Mouse (Mus musculus): ENCODE measurements around the gene Pax3. TPM values are rescaled to one million over a fixed set of nuclear protein-coding genes. Genes with fewer than 3 reads are reported as not detected.

Gene Pax3
- polyA plus RNA-seq, 1 experiment = 6.4 TPM

DNA sequence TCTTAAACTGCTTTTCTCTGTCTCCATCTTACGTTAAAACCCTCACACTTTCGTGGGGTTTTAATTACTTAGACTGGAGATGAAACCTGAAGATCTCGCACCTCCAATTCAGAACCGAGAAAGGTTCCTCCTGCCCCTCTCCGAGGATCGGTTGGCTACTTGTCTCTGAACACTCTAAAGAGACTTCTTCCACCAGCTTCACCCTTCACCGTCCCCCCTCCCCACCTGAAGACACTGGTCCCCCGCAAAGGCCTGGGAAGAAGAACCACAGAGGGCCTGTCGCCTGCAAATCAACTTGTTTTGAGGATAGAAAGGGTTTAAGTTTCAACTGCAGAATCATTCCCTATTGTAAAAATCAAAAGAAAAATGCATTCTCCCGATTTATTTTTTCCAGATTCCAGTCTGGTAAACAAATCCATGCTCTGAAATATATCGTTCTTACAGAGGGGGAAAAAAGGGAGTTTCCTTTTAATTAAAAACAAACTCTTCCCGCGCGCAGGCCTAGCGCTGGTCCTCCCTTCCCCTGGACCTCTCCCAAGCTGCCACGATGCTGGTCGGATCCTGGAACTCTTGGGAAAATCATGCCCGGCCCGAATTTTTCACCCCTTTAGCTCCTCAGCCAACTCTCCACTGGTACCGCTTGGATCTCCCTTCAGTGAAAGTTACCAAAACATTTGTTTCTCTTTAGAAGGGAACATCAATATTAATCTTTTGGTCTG, 4.0 kb downstream of the Pax3 start:
- no peak overlapping the region for H3K27ac ChIP-seq (ENCODE audit: insufficient read depth, low read length)
- H3K4me1 ChIP-seq (ENCODE audit: control insufficient read depth, insufficient read depth, low read length) = 0 out of 2 replicates have a peak, but pooled peaks cover 3% of the 10 kb centered on the region
- H3K4me3 ChIP-seq (ENCODE audit: insufficient read depth, low read length) = peak overlapping the region; percentile 25; the same call in 1 of the 2 replicates

DNA sequence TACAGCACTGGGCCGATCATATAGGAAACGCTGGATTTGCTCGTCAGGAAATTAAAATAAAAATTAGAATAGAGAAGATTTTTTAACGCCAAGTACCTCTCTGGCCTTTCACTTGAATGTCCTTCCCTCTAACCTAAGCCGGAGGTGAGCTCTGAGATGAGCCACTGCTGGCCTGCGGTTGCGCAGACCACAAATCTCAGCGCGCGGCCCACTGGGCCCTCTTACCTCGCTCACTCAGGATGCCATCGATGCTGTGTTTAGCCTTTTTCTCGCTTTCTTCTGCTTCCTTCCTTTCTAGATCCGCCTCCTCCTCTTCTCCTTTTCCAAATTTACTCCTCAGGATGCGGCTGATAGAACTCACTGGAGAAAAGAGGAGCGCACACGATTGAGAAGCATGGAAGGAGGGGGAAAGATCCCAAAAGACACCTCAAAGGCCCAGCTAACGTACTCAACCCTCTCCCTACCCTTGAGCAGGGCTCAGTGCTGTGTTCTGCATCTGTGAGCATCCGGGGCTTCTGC, 4.7 kb downstream of the Pax3 start:
- peak overlapping the region; percentile 25; the same call in 1 of the 2 replicates for H3K4me3 ChIP-seq (ENCODE audit: insufficient read depth, low read length)

More for the DNA sequence above, 4.0 kb downstream of the Pax3 start:
- TF ChIP-seq CTCF (IDR thresholded peaks at IDR 0.05; ENCODE audit: borderline replicate concordance, insufficient read depth, low read length) (no peak), POLR2A (IDR thresholded peaks at IDR 0.05; ENCODE audit: low read depth, low read length) (no peak)

DNA sequence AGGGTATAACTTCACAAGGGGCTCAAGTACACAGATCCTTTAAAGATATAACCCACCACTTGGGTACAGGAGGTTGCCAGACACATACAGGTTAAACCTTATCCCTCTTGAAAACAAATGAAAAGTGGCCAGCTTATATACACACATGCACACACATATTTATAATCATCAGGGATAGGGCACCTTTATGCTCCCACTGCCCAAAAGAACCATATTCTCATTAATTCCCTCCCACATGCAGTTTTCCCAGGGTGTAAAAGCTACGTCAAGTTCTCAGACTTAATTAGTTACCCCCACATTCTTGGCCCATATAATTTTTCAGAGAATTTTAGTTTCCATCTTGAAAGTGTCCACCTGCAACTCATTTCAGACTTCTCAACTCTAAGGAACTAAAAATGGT, 5.2 kb downstream of the Pax3 start:
- Histone ChIP-seq H3K27ac (ENCODE audit: insufficient read depth, low read length) (no peak overlapping the region), H3K4me3 (ENCODE audit: insufficient read depth, low read length) (no peak overlapping the region), H3K4me1 (ENCODE audit: control insufficient read depth, insufficient read depth, low read length) (0 out of 2 replicates have a peak, but pooled peaks cover 3% of the 10 kb centered on the region)
- no peak for TF ChIP-seq CTCF (IDR thresholded peaks at IDR 0.05; ENCODE audit: borderline replicate concordance, insufficient read depth, low read length)
- TF ChIP-seq POLR2A (IDR thresholded peaks at IDR 0.05; ENCODE audit: low read depth, low read length) = no peak

More for the DNA sequence above, 4.7 kb downstream of the Pax3 start:
- Histone ChIP-seq H3K27ac (ENCODE audit: insufficient read depth, low read length) (no peak overlapping the region), H3K4me1 (ENCODE audit: control insufficient read depth, insufficient read depth, low read length) (0 out of 2 replicates have a peak, but pooled peaks cover 3% of the 10 kb centered on the region)
- TF ChIP-seq POLR2A (IDR thresholded peaks at IDR 0.05; ENCODE audit: low read depth, low read length) (no peak), CTCF (IDR thresholded peaks at IDR 0.05; ENCODE audit: borderline replicate concordance, insufficient read depth, low read length) (no peak)

DNA sequence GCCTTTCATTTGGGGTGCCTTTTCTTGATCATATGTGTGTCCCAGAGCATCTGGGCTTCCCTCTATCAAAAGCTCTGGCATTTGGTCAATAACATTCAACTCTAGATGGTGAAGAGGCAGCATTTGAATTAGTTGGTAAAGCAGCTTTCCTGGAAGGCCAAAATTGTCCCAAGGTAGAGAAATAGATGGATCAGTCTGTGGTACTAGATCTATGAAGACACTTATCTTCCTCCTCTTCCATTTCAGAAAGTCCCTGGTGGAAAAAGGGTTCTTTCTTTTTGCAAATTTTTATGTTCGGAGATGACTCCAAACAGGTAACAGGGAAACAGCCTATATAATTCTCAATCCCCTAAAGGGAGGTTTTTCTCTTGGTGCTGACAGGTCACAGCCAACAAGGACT, 5.6 kb downstream of the Pax3 start:
- H3K27ac ChIP-seq (ENCODE audit: insufficient read depth, low read length) = no peak overlapping the region

DNA sequence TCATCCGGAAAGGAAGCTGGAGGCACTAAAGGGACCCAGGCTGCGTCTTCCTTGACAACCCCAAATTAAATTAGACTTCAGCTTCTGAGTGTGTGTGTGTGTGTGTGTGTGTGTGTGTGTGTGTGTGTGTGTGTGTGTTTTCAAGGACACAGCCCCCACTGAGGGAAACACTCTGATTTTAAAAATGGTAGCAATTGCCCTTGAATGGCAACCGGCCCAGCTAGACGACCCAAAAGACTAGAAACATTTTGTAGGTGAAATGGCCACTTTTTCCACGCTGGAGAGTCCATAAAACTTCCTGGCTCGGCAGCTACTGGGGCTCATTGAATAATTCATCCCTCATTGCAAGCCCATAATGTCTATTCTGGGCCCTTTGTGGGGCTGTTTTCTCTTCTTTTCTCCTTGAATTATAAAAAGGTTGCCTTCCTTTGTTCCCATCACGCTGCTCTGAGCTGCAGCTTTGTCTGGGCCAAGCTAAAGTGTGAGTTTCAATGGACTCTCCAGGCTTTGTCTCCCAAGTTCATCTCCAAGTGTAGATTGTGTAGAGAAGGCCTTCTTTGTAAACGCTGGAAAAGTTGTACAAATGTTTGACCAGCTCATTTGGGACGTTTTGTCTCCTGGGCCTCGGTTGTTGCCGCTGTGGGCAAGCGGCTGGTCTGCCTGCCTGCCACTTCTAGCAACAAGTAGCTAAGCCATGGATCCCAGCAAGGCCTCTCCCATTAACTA, 6.4 kb downstream of the Pax3 start:
- Histone ChIP-seq H3K4me1 (ENCODE audit: control insufficient read depth, insufficient read depth, low read length) (0 out of 2 replicates have a peak, but pooled peaks cover 3% of the 10 kb centered on the region), H3K4me3 (ENCODE audit: insufficient read depth, low read length) (no peak overlapping the region), H3K27ac (ENCODE audit: insufficient read depth, low read length) (peak overlapping the region; percentile 14; the same call in 1 of the 2 replicates)
- TF ChIP-seq CTCF (IDR thresholded peaks at IDR 0.05; ENCODE audit: borderline replicate concordance, insufficient read depth, low read length) (no peak), POLR2A (IDR thresholded peaks at IDR 0.05; ENCODE audit: low read depth, low read length) (no peak)

More for the DNA sequence above, 5.6 kb downstream of the Pax3 start:
- H3K4me3 ChIP-seq (ENCODE audit: insufficient read depth, low read length) = no peak overlapping the region
- TF ChIP-seq POLR2A (IDR thresholded peaks at IDR 0.05; ENCODE audit: low read depth, low read length) (no peak), CTCF (IDR thresholded peaks at IDR 0.05; ENCODE audit: borderline replicate concordance, insufficient read depth, low read length) (no peak)
- H3K4me1 ChIP-seq (ENCODE audit: control insufficient read depth, insufficient read depth, low read length) = 0 out of 2 replicates have a peak, but pooled peaks cover 3% of the 10 kb centered on the region

DNA sequence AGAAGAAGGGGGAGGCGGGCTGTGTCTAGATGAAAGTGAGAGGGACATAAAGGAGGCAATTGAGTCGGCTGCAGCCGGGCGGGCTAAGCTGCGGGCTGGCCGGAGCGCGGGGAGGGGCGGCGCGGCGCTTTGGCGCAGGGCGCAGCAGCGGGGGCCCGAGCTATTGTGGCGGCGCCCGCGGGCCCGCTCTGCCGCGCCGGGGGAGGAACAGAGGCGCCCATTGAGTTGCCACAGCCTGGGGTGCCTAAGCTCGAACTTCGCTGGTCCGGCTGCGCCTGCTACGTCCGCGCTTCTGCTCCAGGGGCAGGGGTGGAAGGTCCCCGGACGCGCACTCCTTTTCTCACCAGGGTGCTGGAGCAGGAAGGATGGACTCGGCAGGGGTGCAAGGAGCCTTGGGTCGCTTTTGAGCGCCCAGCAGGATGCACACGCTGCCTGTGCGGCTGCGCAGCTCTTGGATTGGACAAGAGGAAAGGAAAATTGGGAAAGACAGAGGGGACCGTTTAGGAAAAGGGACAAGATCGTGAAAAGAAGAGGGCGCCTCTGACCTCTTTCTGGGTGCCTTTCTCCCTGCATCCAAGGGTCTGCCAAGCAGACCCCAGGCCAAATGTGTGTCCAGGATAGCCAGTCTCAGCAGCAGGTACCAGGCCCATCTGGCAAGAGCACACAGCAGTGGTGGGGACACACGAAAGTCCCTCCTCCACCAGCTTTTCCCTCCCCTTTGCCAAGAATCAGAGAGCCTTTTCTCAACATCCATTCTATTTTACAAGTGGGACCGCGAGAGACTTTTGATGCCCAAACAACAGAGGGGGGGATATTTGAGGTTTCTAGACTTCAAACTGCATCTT, 7.2 kb downstream of the Pax3 start:
- 0 out of 2 replicates have a peak, but pooled peaks cover 3% of the 10 kb centered on the region for H3K4me1 ChIP-seq (ENCODE audit: control insufficient read depth, insufficient read depth, low read length)
- H3K4me3 ChIP-seq (ENCODE audit: insufficient read depth, low read length) = peak overlapping the region; percentile 36
- H3K27ac ChIP-seq (ENCODE audit: insufficient read depth, low read length) = peak overlapping the region; percentile 14; the same call in 1 of the 2 replicates
- TF ChIP-seq POLR2A (IDR thresholded peaks at IDR 0.05; ENCODE audit: low read depth, low read length) = no peak
- TF ChIP-seq CTCF (IDR thresholded peaks at IDR 0.05; ENCODE audit: borderline replicate concordance, insufficient read depth, low read length) = no peak

DNA sequence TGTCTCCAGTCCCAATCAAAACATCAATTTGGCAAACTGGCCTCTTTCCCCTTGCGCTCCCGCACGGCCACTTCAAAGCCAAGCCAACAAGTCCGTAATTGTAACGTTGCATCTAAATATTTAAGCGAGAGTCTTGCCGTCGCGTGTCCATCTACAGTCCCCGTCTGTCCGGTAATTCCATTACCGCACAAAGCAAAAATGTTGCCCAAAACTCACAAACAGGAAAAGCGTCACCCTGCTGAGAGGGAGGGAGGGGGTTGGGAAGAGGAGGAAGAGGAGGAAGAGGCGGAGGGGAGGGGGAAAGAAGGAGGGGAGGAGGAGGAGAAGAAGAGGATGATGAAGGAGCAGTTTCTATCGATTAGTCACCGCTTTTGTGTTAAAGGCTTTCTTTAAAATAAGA, 7.9 kb downstream of the Pax3 start:
- H3K4me3 ChIP-seq (ENCODE audit: insufficient read depth, low read length) = peak overlapping the region; percentile 36; the same call in 1 of the 2 replicates
- TF ChIP-seq CTCF (IDR thresholded peaks at IDR 0.05; ENCODE audit: borderline replicate concordance, insufficient read depth, low read length) = no peak
- TF ChIP-seq POLR2A (IDR thresholded peaks at IDR 0.05; ENCODE audit: low read depth, low read length) = no peak
- H3K4me1 ChIP-seq (ENCODE audit: control insufficient read depth, insufficient read depth, low read length) = 0 out of 2 replicates have a peak, but pooled peaks cover 3% of the 10 kb centered on the region
- no peak overlapping the region for H3K27ac ChIP-seq (ENCODE audit: insufficient read depth, low read length)

DNA sequence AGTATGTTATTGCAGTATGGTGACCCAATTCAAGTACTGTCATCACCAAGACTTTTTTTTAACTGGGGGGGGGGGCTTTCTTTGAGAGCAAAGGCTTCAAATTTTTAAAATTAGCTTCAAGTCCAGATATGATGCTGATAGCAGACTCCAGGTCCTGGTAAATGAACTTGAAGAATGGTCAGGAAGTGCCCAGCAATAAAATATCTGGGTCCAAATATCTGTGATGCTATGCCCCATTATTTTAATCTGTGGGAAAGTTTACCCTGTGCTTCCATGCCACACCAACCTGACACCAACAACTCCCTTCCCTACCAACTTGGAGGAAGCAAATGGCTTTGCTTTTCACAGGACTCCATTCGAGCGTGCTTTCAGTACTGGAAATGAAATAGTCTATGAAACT, 8.6 kb downstream of the Pax3 start:
- H3K27ac ChIP-seq (ENCODE audit: insufficient read depth, low read length) = no peak overlapping the region
- H3K4me3 ChIP-seq (ENCODE audit: insufficient read depth, low read length) = no peak overlapping the region
- TF ChIP-seq CTCF (IDR thresholded peaks at IDR 0.05; ENCODE audit: borderline replicate concordance, insufficient read depth, low read length) (no peak), POLR2A (IDR thresholded peaks at IDR 0.05; ENCODE audit: low read depth, low read length) (no peak)
- H3K4me1 ChIP-seq (ENCODE audit: control insufficient read depth, insufficient read depth, low read length) = 0 out of 2 replicates have a peak, but pooled peaks cover 3% of the 10 kb centered on the region

DNA sequence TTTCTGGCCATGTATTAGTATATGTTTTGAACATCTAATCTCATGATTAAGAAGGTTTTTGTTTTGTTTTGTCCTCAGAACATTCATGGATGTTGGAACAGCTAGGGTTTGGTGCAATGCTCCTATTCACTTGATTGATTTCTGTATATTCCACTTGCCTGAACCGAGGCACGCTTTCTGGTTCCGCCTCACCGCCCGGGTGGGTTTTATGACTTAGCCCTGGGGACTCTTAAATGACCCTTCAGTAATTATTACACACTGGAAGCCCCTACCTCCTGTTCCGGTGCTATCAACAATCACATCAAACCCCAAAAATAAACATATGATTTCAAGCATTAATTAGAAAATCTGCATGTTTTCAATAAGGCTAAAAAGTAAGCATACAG, 9.2 kb downstream of the Pax3 start:
- Histone ChIP-seq H3K27ac (ENCODE audit: insufficient read depth, low read length) (no peak overlapping the region), H3K4me3 (ENCODE audit: insufficient read depth, low read length) (no peak overlapping the region), H3K4me1 (ENCODE audit: control insufficient read depth, insufficient read depth, low read length) (0 out of 2 replicates have a peak, but pooled peaks cover 3% of the 10 kb centered on the region)
- no peak for TF ChIP-seq POLR2A (IDR thresholded peaks at IDR 0.05; ENCODE audit: low read depth, low read length)
- no peak for TF ChIP-seq CTCF (IDR thresholded peaks at IDR 0.05; ENCODE audit: borderline replicate concordance, insufficient read depth, low read length)
